Mouse (Mus musculus): ENCODE results near the gene Map2k5.

DNA sequence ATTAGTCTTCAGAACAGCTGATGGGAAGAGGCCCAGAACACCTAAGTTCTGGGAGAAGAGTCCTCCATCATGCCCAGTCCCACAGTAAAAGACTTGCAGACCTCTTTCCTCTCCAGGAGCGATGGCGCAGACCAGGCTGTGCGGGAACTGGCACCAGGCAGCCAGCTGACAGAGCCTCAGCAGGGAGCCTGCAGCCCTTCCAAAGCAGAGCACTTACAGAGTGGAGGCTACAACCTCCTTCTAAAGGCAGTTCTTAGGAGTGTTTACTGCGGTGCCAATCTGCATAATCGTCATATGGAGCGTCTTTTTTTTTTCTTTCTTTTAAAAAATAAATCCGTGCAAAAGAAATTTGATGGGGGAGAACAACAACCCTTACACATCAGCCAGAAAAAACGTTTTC lies 5.2 kb downstream of the Map2k5 start:
- TF ChIP-seq FOSL1 (IDR thresholded peaks at IDR 0.05; ENCODE audit: insufficient read depth, low read length, poor library complexity, severe bottlenecking), result no peak
- no peak for TF ChIP-seq MYOG (IDR thresholded peaks at IDR 0.05; ENCODE audit: control insufficient read depth, extremely low read depth, insufficient read length)
- TF ChIP-seq CEBPB (IDR thresholded peaks at IDR 0.05; ENCODE audit: low read depth), result no peak
- TF ChIP-seq CTCF (IDR thresholded peaks at IDR 0.05; ENCODE audit: control insufficient read depth, insufficient read depth, insufficient read length), result no peak
- TF ChIP-seq USF1 (IDR thresholded peaks at IDR 0.05; ENCODE audit: low read depth), result no peak
- TF ChIP-seq MAX (IDR thresholded peaks at IDR 0.05), result no peak
- TF ChIP-seq MYOD1 (IDR thresholded peaks at IDR 0.05; ENCODE audit: control insufficient read depth, insufficient read length, low read depth), result no peak
